Mouse (Mus musculus) ES-E14 (cell line): ENCODE data around the gene Bcl2l11.

Experiments
- HCFC1 ChIP-seq: IDR thresholded peaks from 2 replicates; pipeline ENCODE4 v1.6.1; 2012; ENCODE audit warnings: low read length, inconsistent platforms, borderline replicate concordance; ENCODE audit not compliant: insufficient read depth
- ZC3H11A ChIP-seq: IDR thresholded peaks from 2 replicates; pipeline ENCODE4 v1.6.1; 2012; ENCODE audit warnings: low read depth, mild to moderate bottlenecking, inconsistent platforms, low read length, borderline replicate concordance

GRCm38 (mm10) chr2:128087798-128088545 is 37.9 kb upstream of the Bcl2l11 start:
- TF ChIP-seq HCFC1: no peak
- TF ChIP-seq ZC3H11A: no peak
